Comparison of ENCODE assay signal across 14 mouse cellular contexts in genomic region chr17:35542761-35543411, GRCm38 (mm10). TPM values are rescaled to one million over a fixed set of nuclear protein-coding genes. Genes with fewer than 3 reads are reported as not detected.
DNase-seq lines count a peak whose midpoint lies in the region; ATAC-seq and TF ChIP-seq lines count a peak whose summit lies in the region.
"Had no signal": no experiment of that assay in that cellular context is flagged by ENCODE, and none has a peak within 500 bp of the region (broad histone marks: within the 10 kb centered on the region; RNA-seq: fewer than 3 reads in every experiment).

No protein-coding gene starts in this region.

- peaks cover 11% of the 10 kb centered on the region in 2 experiments; a peak in 2 of 4 replicates for H3K4me1 ChIP-seq in heart, embryonic 14.5 days (ENCODE audit: control insufficient read depth in 2 of 2, insufficient read depth in 2 of 2, low read length in 2 of 2)
- peaks cover 13% of the 10 kb centered on the region; the same call in 1 of the 2 replicates for H3K4me1 ChIP-seq in hindbrain, postnatal 0 days (ENCODE audit: insufficient read depth, low read length)
- H3K4me1 ChIP-seq in liver, embryonic 12.5 days, result no peaks in the 10 kb centered on the region
- H3K4me1 ChIP-seq: limb, embryonic 10.5 days had no signal

- H3K27ac ChIP-seq in heart, embryonic 14.5 days (replicated peaks in 1 of 2; ENCODE audit: control insufficient read depth in 1 of 2, insufficient read depth in 1 of 2, low read depth in 2 of 2, low read length in 2 of 2), result no peak overlapping the region
- H3K27ac ChIP-seq in hindbrain, postnatal 0 days, result no peak overlapping the region
- H3K27ac ChIP-seq in liver, embryonic 12.5 days, result no peak overlapping the region
- H3K27ac ChIP-seq: limb, embryonic 10.5 days had no signal

- WGBS in heart, embryonic 14.5 days, result 76% methylated on average over 15 of the region's 15 CpGs
- WGBS in hindbrain, postnatal 0 days, result 66% methylated on average over 15 of the region's 15 CpGs
- WGBS in liver, embryonic 12.5 days (ENCODE audit: insufficient replicate concordance), result 65% methylated on average over 15 of the region's 15 CpGs

- no peak for TF ChIP-seq CTCF in hindbrain, postnatal 0 days (IDR thresholded peaks at IDR 0.05; ENCODE audit: low read depth)

- ATAC-seq in heart, embryonic 14.5 days (ENCODE audit: insufficient number of reproducible peaks, insufficient read depth, low FRiP score, low read depth), result no peak
- ATAC-seq in hindbrain, postnatal 0 days, result peak; percentile 30; the same call in 1 of the 2 replicates
- no peak for ATAC-seq in liver, embryonic 12.5 days
- no peak for ATAC-seq in monocyte, adult 5-6 weeks (replicated peaks; ENCODE audit: insufficient number of reproducible peaks, low FRiP score, low TSS enrichment, poor library complexity, severe bottlenecking)

- H3K27me3 ChIP-seq in heart, embryonic 14.5 days (ENCODE audit: control insufficient read depth, insufficient read depth, low read length), result no peaks in the 10 kb centered on the region; the same call in 1 of the 2 replicates
- H3K27me3 ChIP-seq in hindbrain, postnatal 0 days (ENCODE audit: insufficient read depth, low read length), result no peaks in the 10 kb centered on the region
- H3K27me3 ChIP-seq in liver, embryonic 12.5 days (replicated peaks), result no peaks in the 10 kb centered on the region; the same call in 1 of the 2 replicates

- no peak for DNase-seq in heart, postnatal 36 days
- peak; percentile 36 for DNase-seq in right cerebral cortex, postnatal 25 days
- no peak for DNase-seq in right cerebral cortex, postnatal 14 days
- DNase-seq in hindbrain, postnatal 0 days (ENCODE audit: low spot score), result peak; percentile 15
- DNase-seq in adrenal gland, postnatal 25 days, result no peak
- DNase-seq: gastrocnemius, postnatal 36 days; kidney, adult 9 months; lung, adult 2 months had no signal

- H3K36me3 ChIP-seq in heart, embryonic 14.5 days (ENCODE audit: control insufficient read depth, insufficient read depth, low read length), result no peaks in the 10 kb centered on the region
- H3K36me3 ChIP-seq in hindbrain, postnatal 0 days (ENCODE audit: insufficient read depth, low read length), result no peaks in the 10 kb centered on the region
- no peaks in the 10 kb centered on the region for H3K36me3 ChIP-seq in liver, embryonic 12.5 days
- H3K36me3 ChIP-seq: limb, embryonic 10.5 days had no signal

- intact Hi-C loops in heart, postnatal 36 days (cut with DNase I), result no loop called here

- H3K4me2 ChIP-seq in heart, embryonic 14.5 days (ENCODE audit: low read length), result peak overlapping the region; percentile 41
- H3K4me2 ChIP-seq in hindbrain, postnatal 0 days (ENCODE audit: low read depth, low read length), result peak overlapping the region; percentile 10; the same call in 1 of the 2 replicates
- H3K4me2 ChIP-seq in liver, embryonic 12.5 days, result no peak overlapping the region

- no peak overlapping the region for H3K4me3 ChIP-seq in heart, embryonic 14.5 days (ENCODE audit: control insufficient read depth in 1 of 2, insufficient read depth in 1 of 2, low read depth in 1 of 2, low read length in 2 of 2)
- no peak overlapping the region for H3K4me3 ChIP-seq in hindbrain, postnatal 0 days (ENCODE audit: low read length)
- H3K4me3 ChIP-seq in liver, embryonic 12.5 days, result no peak overlapping the region
- H3K4me3 ChIP-seq: limb, embryonic 10.5 days had no signal

- H3K9me3 ChIP-seq in heart, embryonic 14.5 days (ENCODE audit: control insufficient read depth, low read length), result no peaks in the 10 kb centered on the region
- H3K9me3 ChIP-seq in hindbrain, postnatal 0 days (ENCODE audit: low read length), result no peaks in the 10 kb centered on the region
- no peaks in the 10 kb centered on the region for H3K9me3 ChIP-seq in liver, embryonic 12.5 days (replicated peaks)
- H3K9me3 ChIP-seq: limb, embryonic 10.5 days had no signal

- no peak overlapping the region for H3K9ac ChIP-seq in heart, embryonic 14.5 days (ENCODE audit: low read length)
- no peak overlapping the region for H3K9ac ChIP-seq in hindbrain, postnatal 0 days (replicated peaks; ENCODE audit: low read length)
- H3K9ac ChIP-seq in liver, embryonic 12.5 days, result no peak overlapping the region

RNA-seq across cellular contexts. Expression of gene Cdsn, which starts 9.0 kb away (rescaled TPM):
- polyA plus RNA-seq in heart, embryonic 14.5 days (2014; fragmentation: Nextera tagmentation; extraction: Ambion mirVana), result 0.50 and 0.57 TPM in 2 replicates
- under 1 TPM; 0.19 to 0.39 TPM for total RNA-seq in heart, postnatal 36 days (2021)
- 0.36 TPM in 1 of 2 replicates, not detected in the other for total RNA-seq in hindbrain, postnatal 0 days (2014; rRNA removed)
- polyA plus RNA-seq in hindbrain, postnatal 0 days (2015; fragmentation: Nextera tagmentation; extraction: Ambion mirVana), result 0.25 and 0.29 TPM in 2 replicates
- not detected in 2 replicates for polyA plus RNA-seq in liver, embryonic 12.5 days (2016; fragmentation: Nextera tagmentation; extraction: Ambion mirVana)
- total RNA-seq in adrenal gland, postnatal 25 days (2021), result 0.43 TPM in 2 replicates
- not detected in 3 replicates for total RNA-seq in monocyte, adult 5-6 weeks (2017)
- total RNA-seq: common myeloid progenitor, adult 5-6 weeks; gastrocnemius, postnatal 36 days; megakaryocyte-erythroid progenitor cell, adult 5-6 weeks had no signal
- polyA plus RNA-seq: limb, embryonic 10.5 days had no signal

RNA-seq across cellular contexts. Expression of gene Psors1c2, which starts 9.9 kb away (rescaled TPM):
- 0.66 TPM in 1 of 2 replicates, not detected in the other for polyA plus RNA-seq in heart, embryonic 14.5 days (2014; fragmentation: Nextera tagmentation; extraction: Ambion mirVana)
- not detected for total RNA-seq in heart, postnatal 36 days (2021)
- 0.58 TPM in 1 of 2 replicates, not detected in the other for total RNA-seq in hindbrain, postnatal 0 days (2014; rRNA removed)
- polyA plus RNA-seq in hindbrain, postnatal 0 days (2015; fragmentation: Nextera tagmentation; extraction: Ambion mirVana), result 0.50 and 0.59 TPM in 2 replicates
- polyA plus RNA-seq in liver, embryonic 12.5 days (2016; fragmentation: Nextera tagmentation; extraction: Ambion mirVana), result 0.14 and 0.22 TPM in 2 replicates
- not detected in 2 replicates for total RNA-seq in adrenal gland, postnatal 25 days (2021)
- total RNA-seq in monocyte, adult 5-6 weeks (2017), result not detected in 3 replicates
- total RNA-seq: common myeloid progenitor, adult 5-6 weeks; gastrocnemius, postnatal 36 days; megakaryocyte-erythroid progenitor cell, adult 5-6 weeks had no signal

RNA-seq across cellular contexts. Expression of gene 2300002M23Rik, which starts 24.4 kb away (rescaled TPM):
- not detected in 2 replicates for polyA plus RNA-seq in heart, embryonic 14.5 days (2014; fragmentation: Nextera tagmentation; extraction: Ambion mirVana)
- total RNA-seq in heart, postnatal 36 days (2021), result not detected
- total RNA-seq in hindbrain, postnatal 0 days (2014; rRNA removed), result not detected in 2 replicates
- polyA plus RNA-seq in hindbrain, postnatal 0 days (2015; fragmentation: Nextera tagmentation; extraction: Ambion mirVana), result 0.11 and 0.28 TPM in 2 replicates
- polyA plus RNA-seq in liver, embryonic 12.5 days (2016; fragmentation: Nextera tagmentation; extraction: Ambion mirVana), result not detected in 2 replicates
- not detected in 2 replicates for total RNA-seq in adrenal gland, postnatal 25 days (2021)
- total RNA-seq in monocyte, adult 5-6 weeks (2017), result not detected in 3 replicates
- total RNA-seq: common myeloid progenitor, adult 5-6 weeks; gastrocnemius, postnatal 36 days; megakaryocyte-erythroid progenitor cell, adult 5-6 weeks had no signal
- polyA plus RNA-seq: limb, embryonic 10.5 days had no signal

RNA-seq across cellular contexts. Expression of gene Cchcr1, which starts 26.0 kb away (rescaled TPM):
- 10.2 and 10.4 TPM in 2 replicates for polyA plus RNA-seq in heart, embryonic 14.5 days (2014; fragmentation: Nextera tagmentation; extraction: Ambion mirVana)
- total RNA-seq in heart, postnatal 36 days (2021), result 1 to 10 TPM; 2.3 to 2.9 TPM
- total RNA-seq in hindbrain, postnatal 0 days (2014; rRNA removed), result 4.9 and 5.5 TPM in 2 replicates
- 4.5 and 4.8 TPM in 2 replicates for polyA plus RNA-seq in hindbrain, postnatal 0 days (2015; fragmentation: Nextera tagmentation; extraction: Ambion mirVana)
- 10.4 and 14.1 TPM in 2 replicates for polyA plus RNA-seq in liver, embryonic 12.5 days (2016; fragmentation: Nextera tagmentation; extraction: Ambion mirVana)
- total RNA-seq in adrenal gland, postnatal 25 days (2021), result 15.7 and 16.6 TPM in 2 replicates
- 1.7 to 6.7 TPM (median 2.5 TPM) in 3 replicates for total RNA-seq in monocyte, adult 5-6 weeks (2017)

RNA-seq across cellular contexts. Expression of gene Tcf19, which starts 26.3 kb away (rescaled TPM):
- 52.8 and 55.9 TPM in 2 replicates for polyA plus RNA-seq in heart, embryonic 14.5 days (2014; fragmentation: Nextera tagmentation; extraction: Ambion mirVana)
- total RNA-seq in heart, postnatal 36 days (2021), result 1 to 10 TPM; 3.4 to 5.2 TPM
- total RNA-seq in hindbrain, postnatal 0 days (2014; rRNA removed), result 23.2 and 30.9 TPM in 2 replicates
- polyA plus RNA-seq in hindbrain, postnatal 0 days (2015; fragmentation: Nextera tagmentation; extraction: Ambion mirVana), result 16.6 and 18.2 TPM in 2 replicates
- 42.2 and 42.4 TPM in 2 replicates for polyA plus RNA-seq in liver, embryonic 12.5 days (2016; fragmentation: Nextera tagmentation; extraction: Ambion mirVana)
- total RNA-seq in adrenal gland, postnatal 25 days (2021), result 16.0 and 21.2 TPM in 2 replicates
- 0.29 to 3.3 TPM (median 2.4 TPM) in 3 replicates for total RNA-seq in monocyte, adult 5-6 weeks (2017)

Comparison
In these comparisons a context has a peak if more than half of its experiments do, and no peak if none do; other contexts are left out.
1. DNase-seq: peak in right cerebral cortex, postnatal 25 days (single experiment) and hindbrain, postnatal 0 days (single experiment); none in heart, postnatal 36 days (0 of 2), right cerebral cortex, postnatal 14 days (single experiment) and adrenal gland, postnatal 25 days (single experiment).